16 mouse cellular contexts compared by ENCODE assay signal in the genomic region with DNA sequence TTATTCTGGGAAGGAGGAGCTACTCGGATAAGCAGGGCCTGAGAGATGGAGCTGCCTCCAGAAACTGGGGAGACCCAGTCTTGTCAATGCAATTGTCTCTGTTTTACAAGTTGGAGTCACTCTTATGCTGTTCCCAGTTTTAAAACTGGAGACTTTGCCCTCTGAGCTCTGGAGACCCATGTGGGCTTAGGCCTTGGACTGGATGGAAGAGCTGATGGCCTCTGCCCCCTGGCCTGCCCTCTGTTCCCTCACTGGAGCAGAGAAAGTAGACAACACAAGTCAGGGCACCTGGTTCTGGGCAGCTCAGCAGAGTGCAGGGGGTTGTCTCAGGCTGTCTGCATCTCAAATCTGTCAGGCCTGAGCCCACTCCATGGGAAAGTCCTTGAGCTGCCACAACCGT. TPM values are rescaled to one million over a fixed set of nuclear protein-coding genes. Genes with fewer than 3 reads are reported as not detected.
DNase-seq lines count a peak whose midpoint lies in the region; ATAC-seq and TF ChIP-seq lines count a peak whose summit lies in the region.
"Had no signal": no experiment of that assay in that cellular context is flagged by ENCODE, and none has a peak within 500 bp of the region (broad histone marks: within the 10 kb centered on the region; RNA-seq: fewer than 3 reads in every experiment).

No protein-coding gene starts in this region.

- no peak overlapping the region for H3K4me3 ChIP-seq in heart, embryonic 15.5 days
- no peak overlapping the region for H3K4me3 ChIP-seq in left cerebral cortex, adult 2 months
- H3K4me3 ChIP-seq in limb, embryonic 15.5 days = no peak overlapping the region
- no peak overlapping the region for H3K4me3 ChIP-seq in midbrain, embryonic 14.5 days (replicated peaks; ENCODE audit: low read depth, low read length)
- H3K4me3 ChIP-seq: heart, embryonic 10.5 days had no signal

- no peak overlapping the region for H3K9ac ChIP-seq in heart, embryonic 15.5 days
- no peak overlapping the region for H3K9ac ChIP-seq in limb, embryonic 15.5 days
- H3K9ac ChIP-seq in midbrain, embryonic 14.5 days (replicated peaks; ENCODE audit: low read length) = 0 out of 2 replicates have a peak overlapping the region, but pooled peaks have one; percentile 12

- no peaks in the 10 kb centered on the region for H3K27me3 ChIP-seq in heart, embryonic 15.5 days
- H3K27me3 ChIP-seq in limb, embryonic 15.5 days = no peaks in the 10 kb centered on the region
- H3K27me3 ChIP-seq in midbrain, embryonic 14.5 days (ENCODE audit: control insufficient read depth, insufficient read depth, low read length) = no peaks in the 10 kb centered on the region

- DNase-seq in heart, adult 9 months (ENCODE audit: low spot score in 2 of 2) = no peak
- no peak for DNase-seq in left cerebral cortex, adult 2 months (ENCODE audit: extremely low spot score in 1 of 2, low spot score in 2 of 2)
- DNase-seq in left cerebral cortex, postnatal 14 days (ENCODE audit: low spot score in 2 of 2) = no peak
- DNase-seq in midbrain, embryonic 14.5 days = no peak
- DNase-seq in testis, postnatal 10 days (ENCODE audit: low spot score) = no peak
- DNase-seq: cerebellum, adult 11 months; embryo, embryonic 11 days; gastrocnemius, postnatal 10 days; right cerebral cortex, postnatal 14 days had no signal

- no peak for TF ChIP-seq CTCF in left cerebral cortex, adult 2 months (IDR thresholded peaks at IDR 0.05)

- ATAC-seq in heart, embryonic 15.5 days (replicated peaks; ENCODE audit: insufficient number of reproducible peaks, insufficient read depth, low FRiP score, low read depth) = no peak
- no peak for ATAC-seq in limb, embryonic 15.5 days (ENCODE audit: insufficient number of reproducible peaks, low FRiP score, low TSS enrichment, low read depth)
- no peak for ATAC-seq in midbrain, embryonic 14.5 days (ENCODE audit: low FRiP score, low TSS enrichment)
- ATAC-seq: activated CD4-positive, CD25-positive, alpha-beta regulatory T cell, adult 4 months had no signal

- H3K4me2 ChIP-seq in heart, embryonic 15.5 days = no peak overlapping the region
- H3K4me2 ChIP-seq in limb, embryonic 15.5 days = no peak overlapping the region
- no peak overlapping the region for H3K4me2 ChIP-seq in midbrain, embryonic 14.5 days (ENCODE audit: low read length)

- 53% methylated on average over 2 of the region's 2 CpGs for WGBS in heart, embryonic 15.5 days
- 64% methylated on average over 2 of the region's 2 CpGs for WGBS in limb, embryonic 15.5 days
- 57% methylated on average over 2 of the region's 2 CpGs for WGBS in midbrain, embryonic 14.5 days

- peaks cover 65% of the 10 kb centered on the region for H3K36me3 ChIP-seq in heart, embryonic 15.5 days
- peaks cover 80% of the 10 kb centered on the region for H3K36me3 ChIP-seq in limb, embryonic 15.5 days
- H3K36me3 ChIP-seq in midbrain, embryonic 14.5 days (ENCODE audit: control insufficient read depth, insufficient read depth, low read length) = peaks cover 69% of the 10 kb centered on the region

- intact Hi-C loops in left cerebral cortex, adult 2 months (cut with DNase I) = no loop called here
- intact Hi-C loops in left cerebral cortex, postnatal 14 days (cut with DNase I) = loop anchor here (5.0 kb wide), 1 partner anchor 62 kb away; no protein-coding TSS in a partner anchor

- H3K9me3 ChIP-seq in heart, embryonic 15.5 days (replicated peaks) = no peaks in the 10 kb centered on the region
- H3K9me3 ChIP-seq in limb, embryonic 15.5 days = no peaks in the 10 kb centered on the region
- no peaks in the 10 kb centered on the region for H3K9me3 ChIP-seq in midbrain, embryonic 14.5 days (ENCODE audit: control insufficient read depth, low read length)
- H3K9me3 ChIP-seq: heart, embryonic 10.5 days had no signal

- H3K4me1 ChIP-seq in heart, embryonic 15.5 days (replicated peaks) = peaks cover 25% of the 10 kb centered on the region
- peaks cover 28% of the 10 kb centered on the region for H3K4me1 ChIP-seq in limb, embryonic 15.5 days
- peaks cover 14% of the 10 kb centered on the region for H3K4me1 ChIP-seq in midbrain, embryonic 14.5 days (ENCODE audit: control insufficient read depth, insufficient read depth, low read length)

- 0 out of 2 replicates have a peak overlapping the region, but pooled peaks have one; percentile 3 for H3K27ac ChIP-seq in heart, embryonic 15.5 days
- H3K27ac ChIP-seq in left cerebral cortex, adult 2 months = peak overlapping the region; percentile 2; the same call in 1 of the 2 replicates
- peak overlapping the region; percentile 18; the same call in 1 of the 2 replicates for H3K27ac ChIP-seq in limb, embryonic 15.5 days
- 0 out of 2 replicates have a peak overlapping the region, but pooled peaks have one; percentile 5 for H3K27ac ChIP-seq in midbrain, embryonic 14.5 days (replicated peaks; ENCODE audit: low read depth, low read length)
- H3K27ac ChIP-seq: heart, embryonic 10.5 days had no signal

RNA-seq across cellular contexts. Expression of a gene that starts 5.9 kb away (rescaled TPM):
- polyA plus RNA-seq in heart, embryonic 15.5 days (2015; fragmentation: Nextera tagmentation; extraction: Ambion mirVana) = not detected in 2 replicates
- not detected for total RNA-seq in left cerebral cortex, adult 2 months (2021)
- total RNA-seq in left cerebral cortex, postnatal 14 days (2021) = not detected
- 0.84 TPM in 1 of 2 replicates, not detected in the other for polyA plus RNA-seq in limb, embryonic 15.5 days (2015; fragmentation: Nextera tagmentation; extraction: Ambion mirVana)
- not detected in 2 replicates for polyA plus RNA-seq in midbrain, embryonic 14.5 days (2014; fragmentation: Nextera tagmentation; extraction: Ambion mirVana)
- total RNA-seq: gastrocnemius, postnatal 10 days; left cerebral cortex, postnatal 25 days had no signal
- polyA plus RNA-seq: activated CD4-positive, CD25-positive, alpha-beta regulatory T cell, adult 4 months; heart, embryonic 10.5 days; hindbrain, embryonic 11.5 days; lung, embryonic 16.5 days had no signal

RNA-seq across cellular contexts. Expression of a gene that starts 5.9 kb away (rescaled TPM):
- 75.9 and 110 TPM in 2 replicates for polyA plus RNA-seq in heart, embryonic 15.5 days (2015; fragmentation: Nextera tagmentation; extraction: Ambion mirVana)
- total RNA-seq in left cerebral cortex, adult 2 months (2021) = 10 to 100 TPM; 78.1 to 96.5 TPM
- 100 to 1,000 TPM in 1 of 2 experiments, 10 to 100 TPM in 1; 97.2 to 103 TPM for total RNA-seq in left cerebral cortex, postnatal 14 days (2021)
- 202 and 221 TPM in 2 replicates for polyA plus RNA-seq in limb, embryonic 15.5 days (2015; fragmentation: Nextera tagmentation; extraction: Ambion mirVana)
- 161 and 171 TPM in 2 replicates for polyA plus RNA-seq in midbrain, embryonic 14.5 days (2014; fragmentation: Nextera tagmentation; extraction: Ambion mirVana)

RNA-seq across cellular contexts. Expression of a gene that starts 47.2 kb away (rescaled TPM):
- 16.5 and 20.0 TPM in 2 replicates for polyA plus RNA-seq in heart, embryonic 15.5 days (2015; fragmentation: Nextera tagmentation; extraction: Ambion mirVana)
- total RNA-seq in left cerebral cortex, adult 2 months (2021) = 10 to 100 TPM; 30.9 to 31.5 TPM
- 10 to 100 TPM; 24.3 to 26.9 TPM for total RNA-seq in left cerebral cortex, postnatal 14 days (2021)
- 23.2 and 24.4 TPM in 2 replicates for polyA plus RNA-seq in limb, embryonic 15.5 days (2015; fragmentation: Nextera tagmentation; extraction: Ambion mirVana)
- 30.0 and 30.5 TPM in 2 replicates for polyA plus RNA-seq in midbrain, embryonic 14.5 days (2014; fragmentation: Nextera tagmentation; extraction: Ambion mirVana)
